Mouse (Mus musculus): ENCODE results near the gene Btbd19.

DNA sequence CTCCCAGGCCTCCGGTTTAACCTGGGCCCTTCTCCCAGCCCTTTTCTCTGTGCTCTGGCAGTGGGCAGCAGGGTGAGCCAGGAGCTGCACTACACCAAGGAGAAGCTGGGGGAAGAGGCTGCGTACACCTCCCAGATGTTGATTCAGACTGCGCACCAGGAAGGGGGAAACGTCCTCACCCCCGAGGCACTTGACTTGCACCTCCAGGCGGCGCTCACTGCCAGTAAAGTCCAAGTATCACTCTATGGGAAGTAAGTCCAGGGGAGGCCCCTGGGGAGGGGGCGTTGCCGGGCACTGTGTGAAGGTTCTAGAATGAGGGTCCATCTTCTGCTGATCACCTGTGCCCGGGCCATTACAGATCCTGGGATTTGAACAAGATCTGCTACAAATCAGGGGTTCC, 20.9 kb downstream of the Btbd19 start:
- TF ChIP-seq CTCF (IDR thresholded peaks at IDR 0.05; ENCODE audit: low read depth) (no peak), EP300 (IDR thresholded peaks at IDR 0.05; ENCODE audit: low read depth) (no peak)
